Mouse (Mus musculus) erythroblast, embryonic 14.5 days (primary cell): ENCODE data around the gene Mtmr11. TPM values are rescaled to one million over a fixed set of nuclear protein-coding genes. Genes with fewer than 3 reads are reported as not detected.
"Not testable (repeated sequence)": the region's sequence is repeated elsewhere in the genome, so short reads cannot be mapped to it uniquely, and the experiment has no call there.

ENCODE experiments used
- H3K27me3 ChIP-seq: 2 replicates; pipeline ENCODE4 v1.6.1; 2012; ENCODE audit warnings: inconsistent platforms; ENCODE audit not compliant: control insufficient read depth
- H3K36me3 ChIP-seq: 2 replicates; pipeline ENCODE4 v1.6.1; 2012; ENCODE audit warnings: mild to moderate bottlenecking, inconsistent platforms; ENCODE audit not compliant: control insufficient read depth
- H3K4me1 ChIP-seq: 2 replicates; pipeline ENCODE4 v1.6.1; 2012; ENCODE audit warnings: inconsistent platforms; ENCODE audit not compliant: control insufficient read depth
- H3K4me3 ChIP-seq: replicated peaks from 2 replicates; pipeline ENCODE3; 2012; ENCODE audit warnings: moderate library complexity, mild to moderate bottlenecking, inconsistent platforms
- H3K9me3 ChIP-seq: 2 replicates; pipeline ENCODE4 v1.6.1; 2012; ENCODE audit warnings: low read length, inconsistent platforms, mixed read lengths; ENCODE audit not compliant: control insufficient read depth
- GATA1 ChIP-seq: IDR thresholded peaks from 2 replicates; pipeline ENCODE4 v1.6.1; 2012; ENCODE audit warnings: low read length, inconsistent platforms, mixed read lengths
- TAL1 ChIP-seq: IDR thresholded peaks from 3 replicates; pipeline ENCODE4 v1.6.1; 2012; ENCODE audit warnings: low read length, inconsistent platforms, mixed read lengths
- polyA plus RNA-seq: library from polyadenylated mRNA; stranded (reverse); fragments of >175 nt; gene quantifications from 2 replicates; pipeline ENCODE4 v1.2.3, GENCODE M21; 2012

Gene Mtmr11
- polyA plus RNA-seq, 1 experiment, result not detected

- Histone ChIP-seq H3K4me3 (peak overlapping the region; percentile 85), H3K27me3 (peaks cover 19% of the 10 kb centered on the region), H3K36me3 (no peaks in the 10 kb centered on the region; the same call in 1 of the 2 replicates), H3K4me1 (peaks cover 34% of the 10 kb centered on the region), H3K9me3 (peaks cover 5% of the 10 kb centered on the region)
- TF ChIP-seq GATA1 (no peak), TAL1 (no peak)
These were observed 35.4 kb downstream of the Mtmr11 start for GRCm38 (mm10) chr3:96197129-96197749.

- Histone ChIP-seq H3K9me3 (peaks cover 5% of the 10 kb centered on the region), H3K4me3 (peak overlapping the region; percentile 85), H3K4me1 (peaks cover 34% of the 10 kb centered on the region), H3K36me3 (no peaks in the 10 kb centered on the region; the same call in 1 of the 2 replicates), H3K27me3 (peaks cover 9% of the 10 kb centered on the region)
- TF ChIP-seq GATA1 (no peak), TAL1 (no peak)
These were observed 36.4 kb downstream of the Mtmr11 start for GRCm38 (mm10) chr3:96198181-96198580.

- peaks cover 34% of the 10 kb centered on the region for H3K4me1 ChIP-seq
- H3K9me3 ChIP-seq, H3K4me3 ChIP-seq, H3K36me3 ChIP-seq, H3K27me3 ChIP-seq: not testable (repeated sequence)
These were observed 36.9 kb downstream of the Mtmr11 start for GRCm38 (mm10) chr3:96198601-96199251.

DNA sequence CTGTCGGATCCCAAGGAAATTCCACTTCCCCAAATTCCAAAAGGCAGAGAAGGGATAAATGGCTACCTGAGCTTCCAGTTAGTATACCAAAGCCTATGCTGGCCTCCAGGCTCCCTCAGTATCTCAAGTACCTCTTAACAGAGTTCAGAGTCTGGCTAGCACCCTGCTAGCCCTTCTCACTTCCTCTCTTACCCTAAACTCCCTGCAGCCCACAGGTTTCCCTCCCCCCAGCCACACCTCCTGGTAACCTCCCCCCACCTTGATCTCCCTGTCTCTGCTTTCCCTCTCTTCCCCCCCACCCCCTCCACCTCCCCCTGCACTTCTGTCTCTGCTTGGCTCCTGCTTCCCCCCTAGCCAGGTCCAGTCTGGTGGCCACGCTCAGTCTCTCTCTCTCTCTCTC is 37.9 kb downstream of the Mtmr11 start:
- no peaks in the 10 kb centered on the region; the same call in 1 of the 2 replicates for H3K36me3 ChIP-seq
- H3K4me1 ChIP-seq, result peaks cover 34% of the 10 kb centered on the region
- no peak for TF ChIP-seq GATA1
- no peak for TF ChIP-seq TAL1

DNA sequence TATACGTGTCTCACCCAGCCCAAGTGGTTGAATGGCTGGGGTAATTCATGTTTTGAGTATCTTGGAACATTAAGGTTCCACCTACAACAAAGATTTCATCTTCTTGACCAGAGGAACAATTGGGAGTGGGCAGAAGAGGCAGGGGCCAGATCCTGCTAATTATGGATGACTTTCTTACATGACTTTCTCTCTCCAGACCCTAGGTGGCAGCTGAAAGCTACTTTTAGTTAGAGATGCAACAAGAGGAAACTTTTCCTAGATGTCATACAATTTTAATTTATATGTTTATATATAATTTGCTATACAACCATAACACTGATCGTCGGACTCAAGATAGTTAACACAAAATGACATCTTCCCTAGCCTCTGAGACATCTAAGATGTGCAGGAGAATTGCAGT is 46.0 kb downstream of the Mtmr11 start:
- no peaks in the 10 kb centered on the region; the same call in 1 of the 2 replicates for H3K4me1 ChIP-seq
- no peak overlapping the region for H3K4me3 ChIP-seq
- no peaks in the 10 kb centered on the region for H3K36me3 ChIP-seq
- peaks cover 19% of the 10 kb centered on the region for H3K27me3 ChIP-seq
- no peaks in the 10 kb centered on the region for H3K9me3 ChIP-seq
- no peak for TF ChIP-seq GATA1
- TF ChIP-seq TAL1, result no peak

More for the DNA sequence above, 37.9 kb downstream of the Mtmr11 start:
- H3K9me3 ChIP-seq, result peaks cover 5% of the 10 kb centered on the region
- no peak overlapping the region for H3K4me3 ChIP-seq
- H3K27me3 ChIP-seq, result no peaks in the 10 kb centered on the region

- TF ChIP-seq TAL1, result no peak
- TF ChIP-seq GATA1, result no peak
- H3K9me3 ChIP-seq, result no peaks in the 10 kb centered on the region
- H3K27me3 ChIP-seq, result peaks cover 21% of the 10 kb centered on the region
These were observed 47.4 kb downstream of the Mtmr11 start for GRCm38 (mm10) chr3:96209242-96209641.

GRCm38 (mm10) chr3:96219191-96219641 is 57.4 kb downstream of the Mtmr11 start:
- Histone ChIP-seq H3K36me3 (peaks cover 11% of the 10 kb centered on the region), H3K27me3 (peaks cover under 1% of the 10 kb centered on the region; the same call in 1 of the 2 replicates), H3K4me1 (peaks cover 61% of the 10 kb centered on the region), H3K9me3 (no peaks in the 10 kb centered on the region), H3K4me3 (peak overlapping the region; percentile 83)
- TF ChIP-seq GATA1 (no peak), TAL1 (no peak)

More at GRCm38 (mm10) chr3:96209242-96209641, 47.4 kb downstream of the Mtmr11 start:
- H3K4me3 ChIP-seq, result no peak overlapping the region
- no peaks in the 10 kb centered on the region for H3K36me3 ChIP-seq
- H3K4me1 ChIP-seq, result no peaks in the 10 kb centered on the region; the same call in 1 of the 2 replicates

- Histone ChIP-seq H3K4me1 (peaks cover 66% of the 10 kb centered on the region), H3K4me3 (peak within 1 kb of the TSS; percentile 83), H3K36me3 (peaks cover 16% of the 10 kb centered on the region), H3K9me3 (no peaks in the 10 kb centered on the region), H3K27me3 (no peaks in the 10 kb centered on the region)
- TF ChIP-seq TAL1, result no peak
- no peak for TF ChIP-seq GATA1
These were observed 57.9 kb downstream of the Mtmr11 start, which contains the start of the genes Bola1 and Hist2h2ab for GRCm38 (mm10) chr3:96219661-96220130. Gene Bola1, minus strand, starts transcription at chr3:96219709. Gene Hist2h2ab, plus strand, starts transcription at chr3:96219865.

GRCm38 (mm10) chr3:96220131-96220764 is 58.4 kb downstream of the Mtmr11 start:
- Histone ChIP-seq H3K4me3 (peak overlapping the region; percentile 83), H3K36me3 (peaks cover 22% of the 10 kb centered on the region), H3K4me1 (peaks cover 71% of the 10 kb centered on the region)
- H3K9me3 ChIP-seq, H3K27me3 ChIP-seq: not testable (repeated sequence)
